Mouse (Mus musculus) lung, embryonic 15.5 days (tissue): ENCODE data around the gene Gm6205. TPM values are rescaled to one million over a fixed set of nuclear protein-coding genes. Genes with fewer than 3 reads are reported as not detected.
"Not testable (repeated sequence)": the region's sequence is repeated elsewhere in the genome, so short reads cannot be mapped to it uniquely, and the experiment has no call there.

Experiments
- ATAC-seq: fragments of 200-750 bp; cut with Nextera tagmentation; 2 replicates; pipeline ENCODE4 v1.8.0; 2017; ENCODE audit warnings: moderate number of reproducible peaks, borderline replicate concordance; ENCODE audit not compliant: low FRiP score, low TSS enrichment; ENCODE audit errors: extremely low read depth
- H3K27ac ChIP-seq: fragments of 300-500 bp; sonication (generic); 2 replicates; pipeline ENCODE4 v1.5.1; 2015; ENCODE audit warnings: moderate library complexity, mild to moderate bottlenecking, inconsistent platforms
- H3K27me3 ChIP-seq: fragments of 300-500 bp; sonication (generic); 2 replicates; pipeline ENCODE4 v1.6.1; 2015; ENCODE audit warnings: inconsistent platforms
- H3K36me3 ChIP-seq: fragments of 300-500 bp; sonication (generic); 2 replicates; pipeline ENCODE4 v1.6.1; 2015; ENCODE audit warnings: inconsistent platforms
- H3K4me1 ChIP-seq: fragments of 300-500 bp; sonication (generic); 2 replicates; pipeline ENCODE4 v1.6.1; 2015; ENCODE audit warnings: inconsistent platforms
- H3K4me2 ChIP-seq: fragments of 300-500 bp; sonication (generic); 2 replicates; pipeline ENCODE4 v1.6.1; 2015; ENCODE audit warnings: inconsistent platforms, mild to moderate bottlenecking, moderate library complexity
- H3K4me3 ChIP-seq: fragments of 300-500 bp; sonication (generic); 2 replicates; pipeline ENCODE4 v1.5.1; 2015; ENCODE audit warnings: mild to moderate bottlenecking, inconsistent platforms
- H3K9ac ChIP-seq: fragments of 300-500 bp; sonication (generic); 2 replicates; pipeline ENCODE4 v1.6.1; 2015; ENCODE audit warnings: inconsistent platforms
- H3K9me3 ChIP-seq: fragments of 300-500 bp; sonication (generic); 2 replicates; pipeline ENCODE4 v1.6.1; 2016; ENCODE audit warnings: inconsistent platforms
- WGBS: fragments of 180-500 bp; shearing (Covaris S2); methylation state at CpG from one replicate; pipeline ENCODE4 v1.1.7; 2015; 5-methylcytosine and 5-hydroxymethylcytosine counted together
- polyA plus RNA-seq: library from polyadenylated mRNA; unstranded; fragments of >200 nt; fragmentation: Nextera tagmentation; extraction: Ambion mirVana; gene quantifications from 2 replicates; pipeline ENCODE4 v1.2.1, GENCODE M21; 2015

The Gm6205 gene
- polyA plus RNA-seq = not detected in 2 replicates

GRCm38 (mm10) chr5:94648082-94648481 lies at the start of gene Gm6205:
Gene Gm6205 (plus strand): TSS chr5:94648382.
- H3K9ac ChIP-seq, H3K9me3 ChIP-seq, H3K4me1 ChIP-seq, H3K27ac ChIP-seq, H3K27me3 ChIP-seq, H3K4me3 ChIP-seq, H3K4me2 ChIP-seq, H3K36me3 ChIP-seq, ATAC-seq: not testable (repeated sequence)
- WGBS = no CpG with 5 or more reads among the region's 2 CpGs

- H3K27ac ChIP-seq, H3K4me1 ChIP-seq, ATAC-seq, H3K9me3 ChIP-seq, H3K36me3 ChIP-seq, H3K27me3 ChIP-seq, H3K9ac ChIP-seq, H3K4me3 ChIP-seq, H3K4me2 ChIP-seq: not testable (repeated sequence)
- WGBS = no CpG with 5 or more reads among the region's 1 CpGs
These were observed 31.9 kb upstream of the Gm6205 start, which contains the start of gene Gm3147 for GRCm38 (mm10) chr5:94616242-94616641. Gene Gm3147 (minus strand): TSS chr5:94616342.

GRCm38 (mm10) chr5:94623679-94624078 lies 24.5 kb upstream of the Gm6205 start, which contains the start of gene Gm6509:
Gene Gm6509 (plus strand): TSS chr5:94623979.
- not testable (repeated sequence) for ATAC-seq, H3K27ac ChIP-seq, H3K27me3 ChIP-seq, H3K9me3 ChIP-seq, H3K4me3 ChIP-seq, H3K4me2 ChIP-seq, H3K4me1 ChIP-seq, H3K9ac ChIP-seq, H3K36me3 ChIP-seq
- WGBS = no CpG with 5 or more reads among the region's 2 CpGs

Other genes starting within 250 kb of the Gm6205 start
- not detected in 2 replicates for gene Gm7682, start 202.6 kb upstream of the Gm6205 start, polyA plus RNA-seq
- not detected in 2 replicates for gene Gm3139, start 122.1 kb upstream of the Gm6205 start, polyA plus RNA-seq
- not detected in 2 replicates for gene Gm3147, start 32.0 kb upstream of the Gm6205 start, polyA plus RNA-seq
- not detected in 2 replicates for gene Gm6509, start 24.4 kb upstream of the Gm6205 start, polyA plus RNA-seq
- gene Gm3183, start 217.1 kb downstream of the Gm6205 start, polyA plus RNA-seq = not detected in 2 replicates